Mouse (Mus musculus) C2C12 (cell line): Measurements from ENCODE around the gene Nme8.

Experiments
- CTCF ChIP-seq: IDR thresholded peaks from one replicate; pipeline ENCODE4 v1.5.1; 2011; ENCODE audit not compliant: control insufficient read depth, insufficient read depth, insufficient read length
- MAX ChIP-seq: IDR thresholded peaks from one replicate; pipeline ENCODE4 v1.6.1; 2011; ENCODE audit warnings: mild to moderate bottlenecking, control low read depth
- MYOG ChIP-seq: IDR thresholded peaks from one replicate; pipeline ENCODE4 v1.6.1; 2011; ENCODE audit not compliant: control insufficient read depth, insufficient read length; ENCODE audit errors: extremely low read depth

DNA sequence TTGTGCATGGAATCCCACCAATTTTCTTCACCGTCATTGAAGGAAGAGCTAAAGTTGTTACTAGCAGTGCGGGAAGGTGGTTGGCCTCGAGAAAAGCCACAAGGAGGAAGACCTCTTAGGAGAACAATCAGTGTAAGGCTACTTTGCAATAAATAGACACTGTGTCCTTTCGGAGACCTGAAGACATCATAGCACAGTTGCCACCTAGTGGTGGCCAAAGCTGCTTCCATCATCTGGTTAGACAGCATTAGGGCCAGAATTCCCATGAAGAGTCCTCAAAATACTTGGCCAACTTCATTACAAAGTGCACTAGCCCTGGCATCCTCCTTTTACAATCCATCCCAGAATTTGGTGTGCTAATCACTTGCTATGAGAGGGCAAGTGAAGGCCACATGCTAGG lies 61.5 kb downstream of the Nme8 start:
- TF ChIP-seq CTCF (peak; percentile 34), MYOG (no peak), MAX (no peak)
